Mouse (Mus musculus) olfactory bulb, adult 2 months (tissue): ENCODE measurements around the gene Lmtk3.

ENCODE experiments used
- CTCF ChIP-seq: fragments of 200-500 bp; IDR thresholded peaks from 2 replicates; pipeline ENCODE4 v1.5.1; 2012; ENCODE audit warnings: low read depth, mild to moderate bottlenecking, low read length, moderate library complexity; ENCODE audit not compliant: insufficient read depth
- POLR2A ChIP-seq: fragments of 200-500 bp; IDR thresholded peaks from 2 replicates; pipeline ENCODE4 v1.6.1; 2012; ENCODE audit warnings: mild to moderate bottlenecking, low read depth, low read length, moderate library complexity; ENCODE audit not compliant: insufficient read depth

DNA sequence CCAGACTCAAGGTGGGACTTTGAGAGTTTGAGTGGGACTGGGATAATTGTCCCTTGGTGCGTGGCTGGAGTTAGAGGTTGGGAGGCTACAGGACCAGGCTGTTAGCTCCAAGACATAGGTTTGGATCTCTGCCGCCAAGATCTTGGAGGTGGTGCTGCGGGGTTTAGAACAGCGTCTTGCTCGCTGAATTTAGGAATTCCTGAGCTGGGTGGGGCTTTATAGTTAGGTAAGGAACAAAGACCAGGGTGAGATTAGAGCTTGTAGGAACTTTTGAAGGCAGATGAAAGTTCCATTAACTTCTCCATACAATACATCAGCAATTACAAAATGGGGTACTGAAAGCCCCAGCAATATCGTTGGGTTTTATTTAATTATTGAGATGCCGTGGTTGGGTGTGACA lies 16.5 kb downstream of the Lmtk3 start:
- no peak for TF ChIP-seq CTCF
- TF ChIP-seq POLR2A: no peak
